Mouse (Mus musculus) right cerebral cortex, postnatal 36 days (tissue): Measurements from ENCODE around the gene Trim41.
"Not testable (repeated sequence)": the region's sequence is repeated elsewhere in the genome, so short reads cannot be mapped to it uniquely, and the experiment has no call there.

Experiments
- DNase-seq, 2 experiments: peaks; one replicate each; pipeline ENCODE4 v3.0.0; 2022; ENCODE audit warnings: low spot score in 2 of 2, mixed read lengths in 1 of 2

Gene Trim41

DNA sequence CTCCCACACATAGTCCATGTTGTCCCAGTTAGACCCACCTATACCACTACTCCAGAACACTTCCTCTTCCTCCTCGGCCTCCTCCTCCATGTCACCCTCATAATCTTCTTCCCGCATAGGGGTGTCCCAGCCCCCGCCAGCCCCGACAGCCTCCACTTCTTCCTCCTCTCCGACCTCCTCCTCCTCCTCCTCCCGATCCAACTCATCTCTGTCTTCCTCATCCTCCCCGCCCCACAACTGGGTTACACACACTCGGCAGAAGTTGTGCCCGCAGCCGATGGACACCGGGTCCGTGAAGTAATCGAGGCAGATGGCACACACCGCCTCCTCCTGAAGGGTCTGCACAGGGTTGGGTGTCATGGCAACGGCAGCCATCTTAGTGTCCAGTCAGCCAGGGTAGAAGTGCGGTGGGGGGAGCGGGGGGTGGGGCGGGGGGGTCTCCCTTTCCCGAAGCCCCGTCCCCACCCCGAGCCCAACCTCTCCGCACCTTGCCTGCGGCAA, 822 bp downstream of the Trim41 start:
- DNase-seq, result peak; percentile 43 to 45

DNA sequence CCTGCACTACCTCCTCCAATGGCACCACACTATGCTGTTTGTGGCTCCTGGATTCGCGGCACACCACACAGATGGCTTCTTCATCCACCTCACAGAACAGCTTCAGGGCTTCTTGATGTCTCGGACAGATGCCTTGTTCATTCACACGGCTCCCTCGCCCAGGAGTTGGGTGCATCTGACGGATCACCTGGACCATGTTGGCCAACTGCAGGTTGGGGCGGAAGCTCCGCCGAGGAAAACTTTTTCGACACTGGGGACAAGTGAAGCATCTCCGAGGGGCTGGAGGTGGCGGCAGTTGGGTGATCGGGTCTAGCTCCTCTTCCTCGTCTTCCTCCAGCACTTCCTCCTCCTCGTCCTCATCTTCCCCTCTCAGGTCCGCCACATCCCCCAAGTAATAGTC, 1.3 kb downstream of the Trim41 start:
- no peak for DNase-seq

- no peak for DNase-seq
Observed at GRCm38 (mm10) chr11:48813782-48814181, 3.4 kb downstream of the Trim41 start.

DNA sequence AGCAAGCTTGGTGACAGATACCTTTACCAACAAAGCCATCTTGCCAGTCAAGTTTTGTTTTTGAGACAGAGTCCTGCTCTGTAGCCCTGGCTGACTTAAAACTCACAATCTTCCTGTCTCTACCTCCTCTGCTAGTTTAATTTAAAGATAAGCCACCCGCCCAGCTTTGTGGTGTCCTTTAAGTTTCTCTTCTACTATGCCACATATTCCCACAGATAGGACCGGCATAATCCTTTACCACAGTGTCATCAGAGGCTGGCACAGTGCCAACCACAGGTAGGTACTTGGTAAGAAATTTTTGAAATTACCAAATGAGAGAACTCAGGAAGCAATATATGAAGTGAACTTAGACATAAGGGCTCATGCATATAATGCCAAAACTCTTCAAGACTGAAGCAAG, 7.0 kb downstream of the Trim41 start:
- DNase-seq, result no peak

GRCm38 (mm10) chr11:48809434-48809830, 7.7 kb downstream of the Trim41 start:
- DNase-seq, result no peak

GRCm38 (mm10) chr11:48808737-48809433, 8.3 kb downstream of the Trim41 start:
- no peak for DNase-seq

DNA sequence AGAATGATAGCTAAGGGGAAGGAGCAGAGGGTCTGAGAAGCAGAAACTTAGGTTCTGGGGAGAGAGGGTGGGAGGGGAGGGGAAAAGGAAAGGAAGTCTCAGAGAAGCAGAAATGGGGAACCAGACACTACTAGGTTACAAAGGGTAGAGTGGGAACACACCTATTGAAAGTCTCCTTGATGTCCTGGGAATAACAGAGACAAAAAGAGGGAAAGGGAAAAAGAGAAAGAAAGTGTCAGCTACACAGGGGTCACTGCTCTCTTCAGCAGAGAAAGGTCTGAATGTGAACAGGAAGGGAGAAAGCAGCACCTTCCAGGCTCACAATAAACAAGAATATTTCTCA, 8.9 kb downstream of the Trim41 start:
- DNase-seq, result no peak

DNA sequence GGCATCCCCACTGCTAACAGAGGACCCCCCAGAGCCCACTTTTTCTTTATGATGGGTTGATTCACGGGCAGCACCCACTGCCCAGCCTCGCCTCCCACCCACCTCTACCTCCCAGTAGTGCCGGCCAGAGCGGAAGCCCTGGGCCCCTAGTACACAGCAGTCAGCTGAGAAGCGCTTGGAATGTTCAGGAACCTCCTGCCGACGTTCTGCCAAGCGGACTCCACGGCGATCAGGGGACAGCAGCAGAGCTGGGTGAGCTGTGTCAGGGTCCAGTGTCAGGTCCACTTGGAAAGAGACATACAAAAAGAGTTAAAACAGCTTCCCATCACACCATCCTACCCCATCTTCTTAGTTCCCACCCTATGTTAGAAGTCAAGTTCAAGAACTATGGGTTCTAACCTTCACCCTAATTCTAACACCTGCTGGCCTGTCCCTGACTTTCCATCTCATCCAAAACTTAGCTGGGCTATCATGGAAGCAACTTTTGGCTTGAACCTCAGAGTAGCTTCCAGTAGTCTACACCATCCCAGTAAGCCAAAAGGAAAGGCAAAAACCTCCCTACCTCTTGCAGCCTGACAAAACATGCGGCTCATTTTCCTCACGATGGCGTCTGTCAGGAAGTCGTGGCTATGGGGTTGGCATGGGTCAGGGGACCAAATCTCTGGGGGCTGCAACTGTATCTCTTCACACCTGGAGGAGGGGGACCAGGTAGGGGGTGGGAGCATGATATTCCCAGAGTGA, 9.4 kb downstream of the Trim41 start:
- DNase-seq, result no peak

- DNase-seq, result peak; percentile 31 to 42
Observed at GRCm38 (mm10) chr11:48806856-48807562, 10.1 kb downstream of the Trim41 start.

DNA sequence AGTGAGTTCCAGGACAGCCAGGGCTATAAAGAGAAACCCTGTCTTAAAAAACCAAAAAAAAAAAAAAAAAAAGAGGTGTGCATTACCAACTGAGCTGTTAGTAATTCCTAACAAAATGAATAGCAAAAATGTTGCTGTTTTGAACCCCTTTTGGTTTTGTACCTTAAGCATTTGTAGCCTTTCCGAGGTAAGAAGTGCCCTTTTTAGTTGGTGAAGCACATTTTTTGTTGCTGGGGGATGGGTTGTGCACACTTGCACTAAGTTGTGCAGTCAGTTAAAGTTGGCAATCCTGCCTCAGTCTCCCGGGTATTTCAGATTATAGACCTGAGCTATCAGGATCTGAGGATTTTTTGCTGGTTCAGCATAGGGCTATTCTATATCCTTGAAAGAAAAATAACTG, 12.2 kb downstream of the Trim41 start:
- DNase-seq, result no peak

- DNase-seq, result no peak
Observed at GRCm38 (mm10) chr11:48803988-48804387, 13.2 kb downstream of the Trim41 start.

DNA sequence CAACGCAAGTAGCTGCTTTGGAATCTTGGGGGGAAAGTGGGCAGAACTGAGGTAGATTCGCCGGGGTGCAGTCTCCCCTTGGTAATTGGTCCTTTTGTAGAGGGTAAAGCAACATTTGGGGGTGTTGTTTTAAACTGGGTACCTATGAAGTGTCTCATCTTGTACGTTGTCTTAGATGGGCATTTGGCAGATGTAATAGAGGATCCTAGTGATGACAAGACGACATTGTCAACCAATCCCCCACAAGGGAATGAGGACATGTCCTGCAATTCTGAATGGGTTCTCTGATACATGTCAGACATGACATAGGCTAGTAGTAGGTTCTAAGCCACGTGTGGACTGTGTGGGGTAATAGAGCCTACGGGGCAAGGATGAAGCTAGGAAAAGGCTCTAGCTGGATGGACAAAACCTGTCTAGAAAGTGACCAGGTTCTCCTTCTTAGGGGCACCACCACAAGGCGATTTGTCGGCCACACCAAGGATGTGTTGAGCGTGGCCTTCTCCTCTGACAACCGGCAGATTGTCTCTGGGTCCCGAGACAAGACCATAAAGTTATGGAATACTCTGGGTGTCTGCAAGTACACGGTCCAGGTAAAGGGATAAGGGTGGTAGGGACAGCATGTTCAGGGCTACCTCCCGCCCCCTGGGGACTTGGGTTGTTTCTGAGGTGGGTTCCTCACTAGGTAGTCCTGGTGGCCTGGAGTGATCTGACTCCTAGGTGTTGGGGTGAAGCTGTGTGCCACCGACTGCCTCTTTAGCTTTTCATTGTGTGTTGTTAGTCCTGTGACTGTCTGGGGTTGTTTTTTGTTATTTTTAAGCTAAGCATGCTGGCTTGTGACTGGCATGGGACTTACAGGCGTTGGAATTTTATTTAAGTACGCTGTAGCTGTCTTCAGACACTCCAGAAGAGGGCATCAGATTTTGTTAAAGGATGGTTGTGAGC, 15.1 kb downstream of the Trim41 start:
- DNase-seq, result no peak

DNA sequence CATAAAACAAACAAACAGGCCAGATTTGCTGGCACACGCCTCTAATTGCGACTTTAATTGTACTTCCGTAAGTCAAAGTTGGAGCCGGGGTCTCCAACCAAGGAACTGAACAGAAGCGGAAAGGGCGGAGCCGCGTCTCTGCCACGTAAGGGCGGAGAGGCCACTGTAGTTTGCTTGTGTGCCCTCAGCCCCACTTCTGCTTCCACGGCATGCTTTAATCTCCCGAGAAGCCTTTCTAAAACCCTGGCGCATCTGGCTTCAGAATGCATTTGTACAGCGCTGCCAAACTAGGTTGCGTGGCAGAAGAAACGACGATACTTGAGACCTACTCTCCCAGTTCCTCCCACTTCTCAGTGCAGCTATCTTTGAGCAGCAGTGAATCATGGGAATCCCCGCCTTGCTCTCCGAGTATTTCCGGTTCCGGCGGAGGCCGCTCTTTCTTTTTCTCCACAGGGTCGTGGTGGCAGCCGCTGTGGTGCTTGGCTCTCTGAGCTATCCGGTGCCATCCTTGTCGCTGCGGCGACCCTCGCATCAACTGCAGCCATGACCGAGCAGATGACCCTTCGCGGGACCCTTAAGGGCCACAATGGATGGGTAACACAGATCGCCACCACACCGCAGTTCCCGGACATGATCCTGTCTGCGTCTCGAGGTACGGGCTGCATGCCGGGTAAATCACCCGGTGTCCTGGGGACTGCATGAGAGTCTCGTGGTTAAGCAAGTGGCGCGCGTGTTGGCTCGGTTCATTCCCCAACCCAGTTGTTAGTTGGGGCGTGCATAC, 17.0 kb downstream of the Trim41 start, which contains the start of gene Rack1:
Gene Rack1 (plus strand): TSS at position 412 of the 781 bp plus-strand sequence.
- DNase-seq, result peak; percentile 86 to 91

GRCm38 (mm10) chr11:48798984-48799920, 17.9 kb downstream of the Trim41 start:
- DNase-seq, result no peak

DNA sequence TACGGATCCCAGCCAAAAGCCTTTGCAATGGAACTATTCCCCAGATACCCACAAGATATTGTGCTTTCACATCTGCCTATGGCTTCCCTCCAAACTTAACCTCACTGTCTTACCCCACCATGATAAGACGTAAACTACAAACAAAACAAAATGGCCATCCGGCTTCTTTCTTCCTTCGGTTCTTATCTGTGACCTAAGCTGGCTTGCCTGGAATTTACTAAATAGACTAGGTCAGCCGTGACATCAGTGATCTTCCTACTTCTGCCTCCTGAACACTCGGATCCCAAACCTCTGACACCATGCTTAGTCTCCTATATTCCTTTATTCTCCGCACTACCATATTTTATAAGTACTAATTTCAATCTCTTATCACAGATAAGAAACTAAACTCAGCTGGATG, 18.8 kb downstream of the Trim41 start:
- no peak for DNase-seq

DNA sequence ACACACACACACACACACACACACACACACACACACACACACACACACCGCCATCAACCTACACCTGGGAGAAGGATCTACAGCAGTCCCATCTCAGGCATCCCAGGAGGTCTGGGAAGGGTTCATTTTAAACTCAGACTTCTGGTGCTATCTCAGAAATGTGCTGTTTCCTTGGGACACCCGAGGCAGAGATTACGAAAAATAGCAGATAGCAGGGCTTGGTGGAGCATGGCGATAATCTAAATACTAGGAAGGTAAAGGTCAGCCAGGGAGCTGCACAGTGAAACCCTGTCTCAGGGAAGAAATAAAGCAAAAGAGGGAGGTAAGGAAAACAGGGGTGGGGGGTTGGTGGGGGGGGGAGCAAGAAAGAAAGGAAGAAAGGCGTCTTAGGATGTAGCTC, 19.9 kb downstream of the Trim41 start:
- no peak for DNase-seq

GRCm38 (mm10) chr11:48796290-48796689, 20.9 kb downstream of the Trim41 start:
- DNase-seq, result no peak

DNA sequence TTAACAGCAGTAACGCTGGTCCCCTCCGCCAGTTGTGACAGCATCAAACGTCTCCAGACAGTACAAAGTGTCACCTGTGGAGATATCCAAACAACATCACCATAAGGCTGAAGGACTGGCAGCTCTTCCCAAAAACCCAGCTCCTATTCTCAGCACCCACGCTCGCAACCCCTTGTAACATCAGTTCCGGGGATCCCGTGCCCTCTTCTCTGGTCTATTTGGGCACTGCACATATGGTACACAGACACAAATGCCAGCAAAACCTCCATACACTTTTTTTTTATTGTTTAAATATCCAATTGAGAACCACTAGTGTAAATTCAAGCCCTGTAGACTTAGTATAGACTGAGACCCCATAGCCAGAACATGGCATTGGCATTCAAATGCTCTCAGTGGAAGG, 21.9 kb downstream of the Trim41 start:
- DNase-seq, result no peak

GRCm38 (mm10) chr11:48793184-48793583, 24.0 kb downstream of the Trim41 start:
- no peak for DNase-seq

DNA sequence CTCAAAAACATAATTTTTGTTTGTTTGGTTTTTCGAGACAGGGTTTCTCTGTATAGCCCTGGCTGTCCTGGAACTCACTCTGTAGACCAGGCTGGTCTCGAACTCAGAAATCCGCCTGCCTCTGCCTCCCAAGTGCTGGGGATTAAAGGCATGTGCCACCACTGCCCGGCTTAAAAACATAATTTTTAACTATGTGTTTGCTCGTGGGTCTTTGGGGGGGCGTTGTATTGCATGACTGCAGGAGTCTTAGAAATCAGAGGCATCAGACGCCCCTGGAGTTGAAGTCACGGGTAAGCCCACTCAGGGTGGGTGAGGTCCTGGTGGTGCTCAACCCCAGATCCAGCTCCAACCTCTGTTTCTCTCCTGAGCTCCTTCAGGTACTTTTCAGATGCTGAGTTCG, 25.3 kb downstream of the Trim41 start:
- DNase-seq, result not testable (repeated sequence)
